Mouse (Mus musculus): Measurements from ENCODE around the gene Myom3. TPM values are rescaled to one million over a fixed set of nuclear protein-coding genes. Genes with fewer than 3 reads are reported as not detected.

Gene Myom3
- polyA plus RNA-seq, 1 experiment from 2014 or later = 0.59 TPM

GRCm38 (mm10) chr4:135780255-135780654 is 20.7 kb downstream of the Myom3 start:
- Histone ChIP-seq H3K9ac (ENCODE audit: low read length) (no peak overlapping the region), H3K9me3 (ENCODE audit: control insufficient read depth, low read length) (no peaks in the 10 kb centered on the region), H3K4me1 (replicated peaks; ENCODE audit: control insufficient read depth, insufficient read depth) (0 out of 2 replicates have a peak, but pooled peaks cover 3% of the 10 kb centered on the region), H3K4me3 (ENCODE audit: low read depth, low read length) (no peak overlapping the region), H3K27me3 (ENCODE audit: control insufficient read depth, insufficient read depth, low read length) (no peaks in the 10 kb centered on the region), H3K36me3 (ENCODE audit: control insufficient read depth, insufficient read depth, low read length) (no peaks in the 10 kb centered on the region), H3K4me2 (replicated peaks; ENCODE audit: low read depth) (no peak overlapping the region), H3K27ac (replicated peaks) (no peak overlapping the region)
- ATAC-seq (ENCODE audit: low FRiP score, low TSS enrichment) = peak; percentile 81
- no peak for TF ChIP-seq EP300 (optimal IDR thresholded peaks at IDR 0.05)
- no peak for TF ChIP-seq CTCF (IDR thresholded peaks at IDR 0.05; ENCODE audit: low read depth)
- DNase-seq (ENCODE audit: low spot score) = peak; percentile 54
- WGBS = 56% methylated on average over 3 of the region's 3 CpGs

- Histone ChIP-seq H3K4me2 (replicated peaks; ENCODE audit: low read depth) (no peak overlapping the region), H3K4me3 (ENCODE audit: low read depth, low read length) (no peak overlapping the region), H3K9ac (ENCODE audit: low read length) (no peak overlapping the region), H3K27ac (replicated peaks) (peak overlapping the region; percentile 49; the same call in 1 of the 2 replicates), H3K36me3 (ENCODE audit: control insufficient read depth, insufficient read depth, low read length) (no peaks in the 10 kb centered on the region), H3K27me3 (ENCODE audit: control insufficient read depth, insufficient read depth, low read length) (no peaks in the 10 kb centered on the region), H3K9me3 (ENCODE audit: control insufficient read depth, low read length) (no peaks in the 10 kb centered on the region), H3K4me1 (replicated peaks; ENCODE audit: control insufficient read depth, insufficient read depth) (0 out of 2 replicates have a peak, but pooled peaks cover 3% of the 10 kb centered on the region)
- ATAC-seq (ENCODE audit: low FRiP score, low TSS enrichment) (no peak), DNase-seq (ENCODE audit: low spot score) (no peak)
- 65% methylated on average over 5 of the region's 5 CpGs for WGBS
- no peak for TF ChIP-seq CTCF (IDR thresholded peaks at IDR 0.05; ENCODE audit: low read depth)
- no peak for TF ChIP-seq EP300 (optimal IDR thresholded peaks at IDR 0.05)
Measured at GRCm38 (mm10) chr4:135781304-135781703, 21.8 kb downstream of the Myom3 start.

- TF ChIP-seq CTCF (IDR thresholded peaks at IDR 0.05; ENCODE audit: low read depth) (no peak), EP300 (optimal IDR thresholded peaks at IDR 0.05) (no peak)
- Histone ChIP-seq H3K27me3 (ENCODE audit: control insufficient read depth, insufficient read depth, low read length) (no peaks in the 10 kb centered on the region), H3K9ac (ENCODE audit: low read length) (no peak overlapping the region), H3K4me1 (replicated peaks; ENCODE audit: control insufficient read depth, insufficient read depth) (no peaks in the 10 kb centered on the region), H3K36me3 (ENCODE audit: control insufficient read depth, insufficient read depth, low read length) (no peaks in the 10 kb centered on the region), H3K9me3 (ENCODE audit: control insufficient read depth, low read length) (no peaks in the 10 kb centered on the region), H3K27ac (replicated peaks) (no peak overlapping the region), H3K4me2 (replicated peaks; ENCODE audit: low read depth) (no peak overlapping the region), H3K4me3 (ENCODE audit: low read depth, low read length) (no peak overlapping the region)
- ATAC-seq (ENCODE audit: low FRiP score, low TSS enrichment) (no peak), DNase-seq (ENCODE audit: low spot score) (no peak)
- WGBS = 70% methylated on average over 5 of the region's 5 CpGs
Measured at GRCm38 (mm10) chr4:135786581-135786980, 27.1 kb downstream of the Myom3 start.

GRCm38 (mm10) chr4:135787271-135787670 is 27.8 kb downstream of the Myom3 start:
- no peak overlapping the region for H3K4me2 ChIP-seq (replicated peaks; ENCODE audit: low read depth)
- 76% methylated on average over 6 of the region's 6 CpGs for WGBS
- TF ChIP-seq CTCF (IDR thresholded peaks at IDR 0.05; ENCODE audit: low read depth) = no peak
- no peak for TF ChIP-seq EP300 (optimal IDR thresholded peaks at IDR 0.05)
- H3K27ac ChIP-seq (replicated peaks) = no peak overlapping the region
- no peak overlapping the region for H3K4me3 ChIP-seq (ENCODE audit: low read depth, low read length)
- DNase-seq (ENCODE audit: low spot score) = no peak
- no peak for ATAC-seq (ENCODE audit: low FRiP score, low TSS enrichment)
- H3K9ac ChIP-seq (ENCODE audit: low read length) = no peak overlapping the region
- H3K9me3 ChIP-seq (ENCODE audit: control insufficient read depth, low read length) = no peaks in the 10 kb centered on the region
- no peaks in the 10 kb centered on the region for H3K27me3 ChIP-seq (ENCODE audit: control insufficient read depth, insufficient read depth, low read length)
- H3K36me3 ChIP-seq (ENCODE audit: control insufficient read depth, insufficient read depth, low read length) = no peaks in the 10 kb centered on the region
- no peaks in the 10 kb centered on the region for H3K4me1 ChIP-seq (replicated peaks; ENCODE audit: control insufficient read depth, insufficient read depth)

- TF ChIP-seq CTCF (IDR thresholded peaks at IDR 0.05; ENCODE audit: low read depth) (no peak), EP300 (optimal IDR thresholded peaks at IDR 0.05) (no peak)
- H3K4me2 ChIP-seq (replicated peaks; ENCODE audit: low read depth) = no peak overlapping the region
Measured at GRCm38 (mm10) chr4:135789135-135789534, 29.6 kb downstream of the Myom3 start.

GRCm38 (mm10) chr4:135792821-135793220 is 33.3 kb downstream of the Myom3 start:
- Histone ChIP-seq H3K9ac (ENCODE audit: low read length) (no peak overlapping the region), H3K9me3 (ENCODE audit: control insufficient read depth, low read length) (no peaks in the 10 kb centered on the region), H3K4me1 (replicated peaks; ENCODE audit: control insufficient read depth, insufficient read depth) (no peaks in the 10 kb centered on the region), H3K36me3 (ENCODE audit: control insufficient read depth, insufficient read depth, low read length) (no peaks in the 10 kb centered on the region), H3K4me2 (replicated peaks; ENCODE audit: low read depth) (no peak overlapping the region), H3K27me3 (ENCODE audit: control insufficient read depth, insufficient read depth, low read length) (no peaks in the 10 kb centered on the region), H3K27ac (replicated peaks) (no peak overlapping the region), H3K4me3 (ENCODE audit: low read depth, low read length) (no peak overlapping the region)
- no peak for DNase-seq (ENCODE audit: low spot score)
- no peak for TF ChIP-seq EP300 (optimal IDR thresholded peaks at IDR 0.05)
- no peak for TF ChIP-seq CTCF (IDR thresholded peaks at IDR 0.05; ENCODE audit: low read depth)
- no peak for ATAC-seq (ENCODE audit: low FRiP score, low TSS enrichment)
- WGBS = 93% methylated on average over 5 of the region's 5 CpGs

More at GRCm38 (mm10) chr4:135789135-135789534, 29.6 kb downstream of the Myom3 start:
- no peak overlapping the region for H3K27ac ChIP-seq (replicated peaks)
- no peak overlapping the region for H3K9ac ChIP-seq (ENCODE audit: low read length)
- DNase-seq (ENCODE audit: low spot score) = no peak
- no peak for ATAC-seq (ENCODE audit: low FRiP score, low TSS enrichment)
- no peak overlapping the region for H3K4me3 ChIP-seq (ENCODE audit: low read depth, low read length)
- H3K27me3 ChIP-seq (ENCODE audit: control insufficient read depth, insufficient read depth, low read length) = no peaks in the 10 kb centered on the region
- WGBS = 65% methylated on average over 2 of the region's 2 CpGs
- no peaks in the 10 kb centered on the region for H3K36me3 ChIP-seq (ENCODE audit: control insufficient read depth, insufficient read depth, low read length)
- no peaks in the 10 kb centered on the region for H3K9me3 ChIP-seq (ENCODE audit: control insufficient read depth, low read length)
- no peaks in the 10 kb centered on the region for H3K4me1 ChIP-seq (replicated peaks; ENCODE audit: control insufficient read depth, insufficient read depth)

Measured in stomach, postnatal 0 days (tissue).